In genomic region chr8:72189417-72190214, GRCm38 (mm10) we compare ENCODE assay signal across 11 mouse cellular contexts. TPM values are rescaled to one million over a fixed set of nuclear protein-coding genes. Genes with fewer than 3 reads are reported as not detected.
A peak's percentile ranks its signal among the peaks of the same experiment; 100 is the strongest.
DNase-seq lines count a peak whose midpoint lies in the region; ATAC-seq and TF ChIP-seq lines count a peak whose summit lies in the region.
"Had no signal": no experiment of that assay in that cellular context is flagged by ENCODE, and none has a peak within 500 bp of the region (broad histone marks: within the 10 kb centered on the region; RNA-seq: fewer than 3 reads in every experiment).

Gene Hsh2d, plus strand, starts transcription at chr8:72189638.

- no peak for DNase-seq in layer of hippocampus, adult 2 months (ENCODE audit: low spot score in 2 of 2)
- no peak for DNase-seq in layer of hippocampus, adult 9-11 months
- DNase-seq in large intestine, adult 2 months (ENCODE audit: low read depth, low spot score) = peak; percentile 43
- peak; percentile 89 for DNase-seq in naive thymus-derived CD4-positive, alpha-beta T cell, adult 2 months (ENCODE audit: low read depth)
- peak; percentile 78 for DNase-seq in thymus, postnatal 4 days
- DNase-seq in forebrain, embryonic 10.5 days (ENCODE audit: extremely low spot score, low spot score) = no peak
- DNase-seq in left cerebral cortex, postnatal 25 days (ENCODE audit: low spot score in 2 of 2) = no peak

- no peak within 1 kb of the TSS for H3K4me3 ChIP-seq in layer of hippocampus, adult 2 months
- no peak within 1 kb of the TSS for H3K4me3 ChIP-seq in forebrain, embryonic 10.5 days
- H3K4me3 ChIP-seq in hindbrain, embryonic 16.5 days (ENCODE audit: low read length) = no peak within 1 kb of the TSS
- H3K4me3 ChIP-seq: embryonic facial prominence, embryonic 12.5 days; hindbrain, embryonic 12.5 days; midbrain, embryonic 12.5 days had no signal

- H3K36me3 ChIP-seq in forebrain, embryonic 10.5 days (replicated peaks) = no peaks in the 10 kb centered on the region
- no peaks in the 10 kb centered on the region for H3K36me3 ChIP-seq in hindbrain, embryonic 16.5 days (ENCODE audit: control insufficient read depth, insufficient read depth, low read length)
- H3K36me3 ChIP-seq: embryonic facial prominence, embryonic 12.5 days; hindbrain, embryonic 12.5 days; midbrain, embryonic 12.5 days had no signal

- TF ChIP-seq CTCF in layer of hippocampus, adult 2 months (conservative IDR thresholded peaks at IDR 0.05) = peak; percentile 24

- no peaks in the 10 kb centered on the region for H3K4me1 ChIP-seq in forebrain, embryonic 10.5 days
- no peaks in the 10 kb centered on the region for H3K4me1 ChIP-seq in hindbrain, embryonic 16.5 days (ENCODE audit: control insufficient read depth, insufficient read depth, low read depth, low read length)
- H3K4me1 ChIP-seq: embryonic facial prominence, embryonic 12.5 days; hindbrain, embryonic 12.5 days; midbrain, embryonic 12.5 days had no signal

- no peak within 1 kb of the TSS for H3K4me2 ChIP-seq in hindbrain, embryonic 16.5 days (ENCODE audit: low read length)
- H3K4me2 ChIP-seq: embryonic facial prominence, embryonic 12.5 days; hindbrain, embryonic 12.5 days; midbrain, embryonic 12.5 days had no signal

- no peaks in the 10 kb centered on the region for H3K27me3 ChIP-seq in forebrain, embryonic 10.5 days (ENCODE audit: poor library complexity, severe bottlenecking)
- no peaks in the 10 kb centered on the region for H3K27me3 ChIP-seq in hindbrain, embryonic 16.5 days (replicated peaks; ENCODE audit: control insufficient read depth, insufficient read depth, low read length)
- H3K27me3 ChIP-seq: embryonic facial prominence, embryonic 12.5 days; hindbrain, embryonic 12.5 days; midbrain, embryonic 12.5 days had no signal

- WGBS in large intestine, adult 2 months = 23% methylated on average over 12 of the region's 12 CpGs
- 76% methylated on average over 12 of the region's 12 CpGs for WGBS in forebrain, embryonic 10.5 days
- WGBS in hindbrain, embryonic 16.5 days = 66% methylated on average over 12 of the region's 12 CpGs

- intact Hi-C loops in left cerebral cortex, postnatal 25 days (cut with DNase I) = no loop called here

- no peaks in the 10 kb centered on the region for H3K9me3 ChIP-seq in forebrain, embryonic 10.5 days
- H3K9me3 ChIP-seq in hindbrain, embryonic 16.5 days (ENCODE audit: control insufficient read depth, low read length) = no peaks in the 10 kb centered on the region
- H3K9me3 ChIP-seq: embryonic facial prominence, embryonic 12.5 days; hindbrain, embryonic 12.5 days; midbrain, embryonic 12.5 days had no signal

- no peak within 1 kb of the TSS for H3K27ac ChIP-seq in layer of hippocampus, adult 2 months
- H3K27ac ChIP-seq in forebrain, embryonic 10.5 days = no peak within 1 kb of the TSS
- H3K27ac ChIP-seq in hindbrain, embryonic 16.5 days (ENCODE audit: low read depth, low read length) = no peak within 1 kb of the TSS
- H3K27ac ChIP-seq: embryonic facial prominence, embryonic 12.5 days; hindbrain, embryonic 12.5 days; midbrain, embryonic 12.5 days had no signal

- no peak for ATAC-seq in hindbrain, embryonic 16.5 days

- H3K9ac ChIP-seq in hindbrain, embryonic 16.5 days (ENCODE audit: low read depth, low read length) = no peak within 1 kb of the TSS
- H3K9ac ChIP-seq: embryonic facial prominence, embryonic 12.5 days; hindbrain, embryonic 12.5 days; midbrain, embryonic 12.5 days had no signal

RNA-seq across cellular contexts. Expression of gene Hsh2d, which starts in this region (rescaled TPM):
- total RNA-seq in layer of hippocampus, adult 2 months (2021) = under 1 TPM; 0.20 to 0.25 TPM
- 4.0 and 6.3 TPM in 2 replicates for polyA plus RNA-seq in large intestine, adult 2 months (2012; rRNA removed)
- polyA plus RNA-seq in forebrain, embryonic 10.5 days (2016; fragmentation: Nextera tagmentation; extraction: Ambion mirVana) = 0.07 TPM in 1 of 2 replicates, not detected in the other
- not detected in 2 replicates for polyA plus RNA-seq in hindbrain, embryonic 16.5 days (2015; fragmentation: Nextera tagmentation; extraction: Ambion mirVana)
- not detected for total RNA-seq in left cerebral cortex, postnatal 25 days (2021)
- polyA plus RNA-seq: embryonic facial prominence, embryonic 12.5 days; hindbrain, embryonic 12.5 days; midbrain, embryonic 12.5 days had no signal

Comparison
In these comparisons a context has a peak if more than half of its experiments do, and no peak if none do; other contexts are left out.
1. DNase-seq: peak in large intestine, adult 2 months (single experiment), naive thymus-derived CD4-positive, alpha-beta T cell, adult 2 months (single experiment) and thymus, postnatal 4 days (single experiment); none in layer of hippocampus, adult 2 months (0 of 2), layer of hippocampus, adult 9-11 months (single experiment), forebrain, embryonic 10.5 days (single experiment) and left cerebral cortex, postnatal 25 days (0 of 2).